ENCODE assay signal across 28 mouse cellular contexts in the genomic region with DNA sequence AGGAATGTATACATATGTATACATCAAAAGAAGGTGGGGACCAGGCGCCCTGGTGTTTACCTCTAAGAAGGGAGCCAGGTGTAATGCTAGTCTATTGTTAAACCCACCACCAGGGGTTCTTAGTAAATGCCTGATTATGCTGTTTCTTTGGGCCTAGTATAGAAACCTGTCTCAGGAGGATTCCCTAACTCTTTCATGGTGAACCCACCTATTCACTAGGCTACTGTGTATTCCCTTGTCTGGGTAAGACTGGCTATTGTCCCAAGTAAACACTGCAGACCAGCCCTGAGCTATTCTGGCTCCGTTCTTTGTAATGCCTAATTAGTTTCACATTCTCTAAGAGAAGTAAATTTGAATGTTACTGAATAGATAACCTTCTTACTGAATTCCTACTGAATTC. TPM values are rescaled to one million over a fixed set of nuclear protein-coding genes. Genes with fewer than 3 reads are reported as not detected.
"Had no signal": no experiment of that assay in that cellular context is flagged by ENCODE, and none has a peak within 500 bp of the region (broad histone marks: within the 10 kb centered on the region; RNA-seq: fewer than 3 reads in every experiment).

No protein-coding gene starts in this region.

RNA-seq across cellular contexts. Expression of a gene that starts 9.5 kb away (rescaled TPM):
- total RNA-seq: heart, postnatal 10 days; heart, postnatal 14 days; heart, postnatal 25 days; heart, postnatal 36 days; heart, postnatal 4 days; hematopoietic stem cell, adult 5-6 weeks had no signal
- polyA plus RNA-seq: heart, embryonic 12.5 days; heart, embryonic 13.5 days; heart, embryonic 14.5 days; heart, embryonic 15.5 days; heart, embryonic 16.5 days; heart, postnatal 0 days; hindbrain, embryonic 10.5 days; hindbrain, embryonic 11.5 days; hindbrain, embryonic 12.5 days; hindbrain, embryonic 13.5 days; hindbrain, embryonic 15.5 days; intestine, embryonic 14.5 days; intestine, embryonic 15.5 days; intestine, embryonic 16.5 days; intestine, postnatal 0 days; kidney, adult 2 months; kidney, embryonic 14.5 days; kidney, embryonic 15.5 days; kidney, embryonic 16.5 days; kidney, postnatal 0 days; large intestine, adult 2 months had no signal

RNA-seq across cellular contexts. Expression of a gene that starts 25.8 kb away (rescaled TPM):
- total RNA-seq: heart, postnatal 10 days; heart, postnatal 14 days; heart, postnatal 25 days; heart, postnatal 36 days; heart, postnatal 4 days had no signal
- polyA plus RNA-seq: heart, embryonic 12.5 days; heart, embryonic 13.5 days; heart, embryonic 14.5 days; heart, embryonic 15.5 days; heart, postnatal 0 days; hindbrain, embryonic 10.5 days; hindbrain, embryonic 11.5 days; hindbrain, embryonic 12.5 days; hindbrain, embryonic 13.5 days; intestine, embryonic 14.5 days; intestine, embryonic 15.5 days; intestine, embryonic 16.5 days; intestine, postnatal 0 days; kidney, adult 2 months; kidney, embryonic 14.5 days; kidney, embryonic 15.5 days; kidney, embryonic 16.5 days; kidney, postnatal 0 days; large intestine, adult 2 months had no signal

RNA-seq across cellular contexts. Expression of a gene that starts 35.9 kb away (rescaled TPM):
- total RNA-seq: heart, postnatal 10 days; heart, postnatal 14 days; heart, postnatal 25 days; heart, postnatal 36 days; heart, postnatal 4 days; hematopoietic stem cell, adult 5-6 weeks; hindbrain, postnatal 0 days had no signal
- polyA plus RNA-seq: heart, embryonic 12.5 days; heart, embryonic 13.5 days; heart, embryonic 14.5 days; heart, embryonic 15.5 days; heart, embryonic 16.5 days; heart, postnatal 0 days; hindbrain, embryonic 10.5 days; hindbrain, embryonic 11.5 days; hindbrain, embryonic 12.5 days; intestine, embryonic 14.5 days; intestine, embryonic 15.5 days; intestine, embryonic 16.5 days; intestine, postnatal 0 days; kidney, adult 2 months; kidney, embryonic 14.5 days; kidney, embryonic 15.5 days; kidney, embryonic 16.5 days; kidney, postnatal 0 days; large intestine, adult 2 months had no signal
